Mouse (Mus musculus) R1 (cell line): ENCODE measurements around the gene Tnnc2.

Experiments
- DNase-seq: peaks from one replicate; pipeline ENCODE4 v3.0.0-alpha.2; 2018; ENCODE audit warnings: low read depth, low spot score

Gene Tnnc2

DNA sequence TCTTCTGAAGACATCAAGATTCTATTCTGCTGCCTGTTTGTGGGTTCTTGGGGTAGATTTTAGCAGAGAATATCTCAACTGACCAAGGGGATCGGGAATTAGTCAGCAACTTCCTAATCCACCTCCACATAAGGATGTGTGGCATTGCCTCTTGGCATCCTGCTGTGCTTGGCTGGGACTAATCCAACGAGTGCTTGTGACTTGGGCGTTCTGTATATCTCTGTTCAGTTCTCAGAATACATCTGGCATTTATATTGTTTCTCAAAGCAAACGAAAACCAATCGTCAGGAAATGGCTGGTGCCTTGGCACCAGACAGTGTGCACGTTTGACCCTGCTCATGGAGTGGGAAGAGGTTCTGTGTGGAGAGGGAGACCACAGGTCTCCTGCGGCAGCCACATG lies 39.9 kb downstream of the Tnnc2 start:
- no peak for DNase-seq

DNA sequence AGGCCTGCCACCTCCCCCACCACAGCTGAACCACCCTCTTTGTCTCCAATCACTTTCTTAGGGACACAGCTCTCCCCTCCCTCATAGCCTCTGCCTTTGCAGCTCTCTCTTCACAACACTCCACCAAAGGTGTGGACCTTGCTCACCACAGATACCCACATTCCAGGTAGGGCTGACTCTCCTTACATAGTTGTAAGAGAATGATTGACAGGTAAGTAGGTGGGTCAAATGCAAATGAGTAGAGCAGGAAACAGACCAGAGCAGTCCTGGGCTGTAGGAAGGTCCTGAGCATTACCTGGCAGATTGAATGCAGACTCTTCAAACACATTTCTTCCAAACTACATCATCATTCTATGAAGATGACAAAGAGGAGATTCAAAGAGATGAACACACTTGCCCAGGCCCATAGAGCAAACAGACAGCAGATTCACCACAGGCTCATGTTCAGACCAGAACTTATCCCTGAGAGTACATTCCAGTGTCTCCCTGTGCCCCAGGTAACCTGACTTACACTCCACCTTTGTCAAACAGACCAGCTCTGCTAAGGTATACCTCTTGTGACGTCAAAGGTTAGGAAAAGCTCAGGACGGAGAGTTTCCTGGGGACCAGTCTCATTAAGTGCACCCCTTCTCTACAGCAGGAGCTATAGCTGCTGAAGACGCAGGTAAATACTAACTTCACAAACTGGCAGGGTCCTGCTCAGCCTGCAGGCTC lies 42.2 kb downstream of the Tnnc2 start:
- peak; percentile 21 for DNase-seq

DNA sequence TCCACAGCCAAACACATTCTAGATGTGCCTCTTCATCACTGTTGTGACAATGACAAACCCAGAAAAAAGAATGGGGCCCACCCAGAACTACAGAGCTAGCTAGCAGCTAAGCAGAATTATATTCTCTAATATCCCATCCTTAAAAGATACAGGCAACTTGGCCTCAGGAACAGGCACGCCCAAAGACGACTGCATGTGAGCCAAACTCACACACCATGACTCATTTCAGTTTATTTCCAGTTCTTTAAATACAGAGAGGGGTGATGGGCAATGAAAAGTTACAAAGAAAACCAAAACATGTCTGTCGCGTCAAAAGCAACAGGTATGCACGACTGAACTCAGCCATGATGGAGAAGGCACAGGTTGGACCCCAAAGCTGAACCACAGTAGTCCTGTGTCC lies 44.3 kb downstream of the Tnnc2 start:
- no peak for DNase-seq

DNA sequence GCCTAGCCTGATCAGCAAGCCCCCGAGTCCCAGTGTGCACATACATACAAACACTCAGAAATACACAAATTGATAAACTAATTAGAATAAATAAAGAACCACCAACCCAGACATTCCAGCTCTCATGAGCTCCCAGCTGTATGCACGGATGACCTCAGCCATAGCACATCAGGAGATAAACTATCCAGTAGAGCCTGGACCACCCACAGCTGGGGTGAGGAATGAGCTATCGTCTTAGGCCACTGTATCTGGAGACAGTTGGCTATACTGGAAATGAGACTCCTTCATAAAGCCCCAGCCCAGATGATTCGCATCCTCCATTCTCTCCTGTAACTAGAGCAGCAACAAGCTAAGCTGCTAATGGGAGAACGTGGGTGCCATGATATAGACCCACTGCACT lies 44.9 kb downstream of the Tnnc2 start:
- DNase-seq = no peak

DNA sequence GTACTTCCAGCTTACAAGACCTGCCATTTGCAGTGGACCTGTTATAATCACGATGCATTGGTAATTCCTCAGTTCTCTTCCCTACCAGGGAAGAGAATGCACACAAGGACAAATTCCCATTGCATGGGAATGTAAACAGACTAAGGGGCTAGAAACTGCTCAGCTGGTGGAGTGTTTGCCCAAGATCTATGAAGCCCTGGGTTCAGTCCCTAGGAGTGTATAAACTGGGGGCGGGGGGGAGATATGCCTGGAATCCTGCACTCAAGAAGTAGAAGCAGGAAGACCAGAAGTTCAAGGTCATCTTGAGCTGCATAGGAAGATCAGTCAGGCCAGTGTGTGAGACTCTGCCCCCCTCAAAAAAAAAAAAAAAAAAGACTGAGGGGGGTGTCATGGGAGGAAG lies 46.5 kb downstream of the Tnnc2 start:
- DNase-seq = no peak

DNA sequence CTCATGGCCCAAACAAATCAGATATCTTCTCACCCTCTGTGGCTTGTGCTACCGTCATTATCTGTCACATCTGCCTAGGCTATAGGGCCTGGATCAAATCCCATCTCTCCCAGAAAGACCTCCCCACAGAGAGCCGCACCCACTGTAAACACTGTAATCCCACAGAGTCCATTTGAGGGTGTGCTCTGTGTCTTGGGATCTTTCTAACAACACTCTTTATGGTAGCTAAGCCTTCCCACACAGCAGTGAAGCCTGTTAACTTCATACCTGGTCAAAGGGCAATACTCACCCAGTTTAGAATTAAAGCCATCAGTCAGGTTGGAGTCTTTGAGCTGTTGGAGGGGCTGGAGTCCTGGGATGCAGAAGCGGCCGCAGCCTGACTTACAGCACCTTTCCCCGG lies 48.0 kb downstream of the Tnnc2 start:
- no peak for DNase-seq
